Mouse (Mus musculus): ENCODE measurements around the gene Pgpep1. TPM values are rescaled to one million over a fixed set of nuclear protein-coding genes. Genes with fewer than 3 reads are reported as not detected.

Gene Pgpep1
- 17.7 TPM for polyA plus RNA-seq (2014; fragmentation: Illumina TruSeq; extraction: RNeasy Lipid Tissue Mini Kit (QIAGEN cat#74804); ENCODE audit: insufficient read depth, low read depth, low replicate concordance)

DNA sequence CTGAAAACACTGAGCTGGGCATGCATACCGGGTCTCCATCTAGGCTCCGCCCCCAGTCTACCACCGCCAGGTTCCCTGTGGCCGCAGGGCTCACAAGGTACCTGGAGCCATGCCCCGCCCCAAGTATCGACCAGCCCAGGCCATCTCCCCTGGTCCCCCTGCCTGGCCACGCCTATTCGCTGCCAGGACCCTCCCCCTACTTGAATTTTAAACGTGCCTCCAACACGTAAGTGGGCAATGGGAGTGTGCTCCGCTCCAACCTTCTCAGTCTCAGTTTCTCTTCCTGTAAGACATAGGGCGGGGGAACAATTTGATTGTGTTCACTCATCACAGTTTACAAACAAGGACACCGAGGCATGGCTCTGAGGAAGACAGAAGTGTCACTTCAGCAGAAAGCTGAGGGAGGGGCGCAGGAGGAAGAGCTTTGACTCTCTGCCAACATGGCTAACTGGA is at the start of gene Pgpep1:
Gene Pgpep1, minus strand, starts transcription at position 116 of the 453 bp plus-strand sequence.

DNA sequence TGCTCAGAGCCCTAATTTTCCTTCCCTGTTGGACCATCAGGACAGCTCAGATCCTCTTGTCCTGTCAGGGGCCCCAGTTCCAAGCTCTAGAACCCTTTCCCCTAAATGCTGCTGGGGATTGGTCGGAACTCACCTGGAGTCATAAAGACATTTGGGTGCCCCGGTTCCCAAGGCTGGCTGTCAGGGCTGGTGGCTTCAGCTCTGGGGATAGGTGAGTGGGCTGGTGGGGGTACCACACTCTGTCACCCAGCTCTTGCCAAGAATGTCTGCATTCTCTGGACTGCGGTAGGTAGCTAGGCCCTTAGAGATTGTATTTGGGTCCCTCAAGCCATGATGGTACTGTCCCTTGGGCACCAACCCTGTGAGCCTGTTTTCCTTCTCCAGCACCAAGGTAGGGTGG is 43.1 kb upstream of the Pgpep1 start, which contains the start of gene Iqcn:
Gene Iqcn, plus strand, starts transcription at position 171 of the 400 bp plus-strand sequence.

DNA sequence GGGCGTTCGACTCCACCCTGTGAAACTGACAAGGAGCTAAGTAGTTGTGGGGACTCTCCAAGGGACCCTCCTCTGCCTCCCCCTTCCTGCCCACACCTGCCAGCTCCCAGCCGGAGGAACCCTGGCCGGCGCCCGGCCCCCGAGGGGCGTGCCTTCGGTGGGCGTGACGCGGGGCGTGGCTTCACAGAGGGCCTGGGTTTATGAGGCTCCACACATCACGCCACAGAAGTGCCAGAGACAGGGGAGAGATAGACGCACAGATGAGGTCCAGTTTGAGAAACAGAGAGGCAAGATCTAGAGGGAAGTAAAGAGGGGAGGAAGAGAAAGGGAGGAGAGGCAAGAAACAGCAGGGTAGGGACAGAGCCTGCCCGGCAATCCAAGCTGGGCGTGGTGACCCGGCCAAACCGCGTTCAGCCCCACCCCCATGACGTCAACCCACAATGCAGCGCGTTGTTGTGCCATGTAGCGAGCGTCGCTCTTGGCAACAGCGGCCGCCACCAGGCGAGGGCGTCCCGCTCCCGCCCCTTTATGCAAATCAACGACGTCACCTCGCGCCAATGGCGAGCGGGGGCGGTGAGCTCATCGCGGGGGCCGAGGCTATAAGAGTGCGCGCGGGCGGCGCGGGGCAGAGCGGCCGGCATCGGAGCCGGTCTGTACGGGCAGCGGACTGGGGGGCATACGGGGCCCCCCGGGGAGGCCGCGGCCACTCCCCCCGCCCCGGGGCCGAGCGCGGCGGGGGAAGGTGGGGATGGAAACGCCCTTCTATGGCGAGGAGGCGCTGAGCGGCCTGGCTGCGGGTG is 38.3 kb upstream of the Pgpep1 start, which contains the start of gene Jund:
Gene Jund, plus strand, starts transcription at position 640 of the 800 bp plus-strand sequence.

DNA sequence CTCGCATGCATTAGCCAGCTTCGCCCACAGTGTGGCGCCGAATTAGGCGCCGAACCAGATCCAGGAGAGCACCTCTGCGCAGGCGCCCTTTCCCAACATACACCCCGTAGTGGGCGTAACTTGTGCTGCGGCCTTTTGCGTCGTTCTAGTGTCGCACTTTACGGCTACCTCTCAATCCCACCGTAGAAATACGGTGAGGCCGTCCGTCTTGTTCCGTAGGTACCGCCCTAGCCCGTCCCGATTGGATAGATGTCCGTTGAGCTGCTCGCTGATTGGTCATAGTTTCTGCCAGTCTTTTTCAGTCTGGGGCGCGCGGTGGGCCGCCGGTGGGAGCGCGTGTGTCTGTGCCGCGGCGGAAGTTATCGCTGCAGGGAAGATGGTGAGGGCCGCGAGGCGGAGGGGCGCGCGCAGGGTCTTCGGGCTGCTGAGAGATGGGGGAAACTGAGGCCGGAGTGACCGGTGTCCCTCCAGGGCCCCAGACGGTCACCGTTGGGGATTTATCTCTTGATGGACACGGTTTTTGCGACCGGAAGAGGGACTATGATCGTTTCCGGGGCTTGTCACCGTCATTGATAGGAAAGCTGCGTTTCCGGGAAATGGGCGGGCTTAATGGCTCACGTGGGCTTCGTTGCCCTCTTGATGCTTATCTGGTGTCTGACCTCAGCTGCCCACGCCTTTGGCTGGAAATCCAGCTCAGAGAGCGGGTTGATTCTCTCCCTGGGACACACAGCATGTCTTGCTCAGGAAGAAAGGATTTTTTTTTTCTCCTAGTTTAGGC is 13.1 kb upstream of the Pgpep1 start, which contains the start of gene Lsm4:
Gene Lsm4, plus strand, starts transcription at position 170 of the 778 bp plus-strand sequence.

DNA sequence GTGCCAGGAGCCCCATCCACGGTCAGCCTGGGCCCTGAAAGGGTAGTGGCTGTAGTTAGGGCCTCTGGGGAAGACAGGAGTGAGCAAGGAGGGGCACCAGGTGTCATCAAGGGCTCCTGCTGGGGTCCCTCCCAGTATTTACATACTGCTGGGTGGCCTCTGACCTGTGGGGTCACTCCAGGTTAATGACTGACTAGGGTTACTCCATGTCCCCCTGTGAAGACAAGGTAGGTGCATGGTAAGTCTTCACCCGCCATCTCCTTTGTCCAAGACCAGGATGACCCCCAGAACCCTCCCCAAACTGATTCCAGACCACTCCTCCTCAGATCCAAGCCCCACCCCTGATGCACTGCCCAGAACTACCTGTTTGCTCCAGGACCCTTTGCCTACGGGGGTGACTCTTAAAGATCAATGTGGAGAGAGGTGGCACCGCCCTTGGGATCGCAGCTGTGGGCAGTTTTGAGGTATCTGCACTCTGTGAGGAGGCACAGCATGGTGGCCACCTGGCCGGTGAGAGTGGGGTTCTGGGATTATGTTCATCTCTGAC is 27.8 kb downstream of the Pgpep1 start, which contains the start of gene Gdf15:
Gene Gdf15, minus strand, starts transcription at position 111 of the 547 bp plus-strand sequence.

DNA sequence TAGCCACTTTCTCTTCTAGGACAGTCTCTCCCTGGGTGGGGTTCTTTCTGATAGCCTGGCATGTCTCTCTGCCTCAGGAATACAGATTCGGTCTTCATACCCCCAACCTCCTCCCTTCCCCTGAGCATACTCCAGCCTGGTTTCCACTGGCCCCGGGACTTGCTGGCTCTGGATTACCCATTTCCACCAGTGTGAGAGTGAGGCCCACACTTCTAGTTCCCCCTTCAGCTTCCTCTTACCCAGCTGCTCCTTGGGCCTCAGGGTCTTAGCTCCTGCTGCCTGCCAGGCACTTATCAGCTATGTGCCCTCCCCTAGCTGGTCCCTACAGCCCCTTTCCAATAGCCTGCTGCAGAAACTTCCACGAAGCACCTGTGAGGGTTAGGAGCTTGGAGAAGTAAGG is 44.3 kb downstream of the Pgpep1 start, which contains the start of gene Lrrc25:
Gene Lrrc25, plus strand, starts transcription at position 262 of the 400 bp plus-strand sequence.

DNA sequence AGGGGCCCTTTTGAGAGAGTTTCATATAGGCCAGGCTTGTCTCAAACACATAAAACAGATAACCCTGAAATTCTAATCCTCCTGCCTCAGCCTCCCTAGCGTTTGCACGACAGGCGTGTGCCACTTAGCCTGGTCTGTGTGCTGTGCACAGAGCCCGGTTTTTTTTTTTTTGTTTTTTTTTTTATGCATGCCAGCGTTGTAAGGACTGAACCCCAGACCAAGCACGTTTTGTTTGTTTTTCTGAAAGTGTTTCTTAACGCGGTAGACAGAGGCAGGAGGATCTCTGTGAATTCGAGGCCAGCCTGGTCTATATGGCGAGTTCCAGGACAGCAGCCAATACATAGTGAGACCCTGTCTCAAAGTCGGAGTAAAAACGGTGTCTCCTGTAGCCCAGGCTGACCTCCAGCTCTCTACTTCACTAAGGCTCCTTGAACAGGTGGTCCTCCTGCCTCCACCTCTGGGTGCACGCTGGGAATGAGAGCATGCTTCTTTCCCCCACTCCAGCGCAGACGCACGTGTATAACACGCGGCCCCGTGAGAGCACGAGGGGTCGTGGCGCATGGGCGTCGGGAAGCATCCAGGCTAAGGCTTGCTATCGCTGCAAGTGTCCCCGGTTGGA is 51.3 kb downstream of the Pgpep1 start, which contains the start of gene Ssbp4:
Gene Ssbp4, minus strand, starts transcription at position 124 of the 619 bp plus-strand sequence.

Other genes with a start within 250 kb of the Pgpep1 start
- gene Crtc1, start 220.8 kb downstream of the Pgpep1 start, polyA plus RNA-seq (2014; fragmentation: Illumina TruSeq; extraction: RNeasy Lipid Tissue Mini Kit (QIAGEN cat#74804); ENCODE audit: insufficient read depth, low read depth, low replicate concordance): 3.0 TPM
- 10.1 TPM for gene Klhl26, start 183.4 kb downstream of the Pgpep1 start, polyA plus RNA-seq (2014; fragmentation: Illumina TruSeq; extraction: RNeasy Lipid Tissue Mini Kit (QIAGEN cat#74804); ENCODE audit: insufficient read depth, low read depth, low replicate concordance)
- gene Tmem59l, start 173.0 kb downstream of the Pgpep1 start, polyA plus RNA-seq (2014; fragmentation: Illumina TruSeq; extraction: RNeasy Lipid Tissue Mini Kit (QIAGEN cat#74804); ENCODE audit: insufficient read depth, low read depth, low replicate concordance): 7.8 TPM
- 13.8 TPM for gene Crlf1, start 167.2 kb downstream of the Pgpep1 start, polyA plus RNA-seq (2014; fragmentation: Illumina TruSeq; extraction: RNeasy Lipid Tissue Mini Kit (QIAGEN cat#74804); ENCODE audit: insufficient read depth, low read depth, low replicate concordance)
- 98.1 TPM for gene Rex1bd, start 153.6 kb downstream of the Pgpep1 start, polyA plus RNA-seq (2014; fragmentation: Illumina TruSeq; extraction: RNeasy Lipid Tissue Mini Kit (QIAGEN cat#74804); ENCODE audit: insufficient read depth, low read depth, low replicate concordance)
- gene Uba52, start 149.6 kb downstream of the Pgpep1 start, polyA plus RNA-seq (2014; fragmentation: Illumina TruSeq; extraction: RNeasy Lipid Tissue Mini Kit (QIAGEN cat#74804); ENCODE audit: insufficient read depth, low read depth, low replicate concordance): 1,654 TPM
- gene Fkbp8, start 132.7 kb downstream of the Pgpep1 start, polyA plus RNA-seq (2014; fragmentation: Illumina TruSeq; extraction: RNeasy Lipid Tissue Mini Kit (QIAGEN cat#74804); ENCODE audit: insufficient read depth, low read depth, low replicate concordance): 190 TPM
- gene Kxd1, start 132.4 kb downstream of the Pgpep1 start, polyA plus RNA-seq (2014; fragmentation: Illumina TruSeq; extraction: RNeasy Lipid Tissue Mini Kit (QIAGEN cat#74804); ENCODE audit: insufficient read depth, low read depth, low replicate concordance): 48.0 TPM
- 9.7 TPM for gene Ell, start 120.9 kb downstream of the Pgpep1 start, polyA plus RNA-seq (2014; fragmentation: Illumina TruSeq; extraction: RNeasy Lipid Tissue Mini Kit (QIAGEN cat#74804); ENCODE audit: insufficient read depth, low read depth, low replicate concordance)
- gene Isyna1, start 66.0 kb downstream of the Pgpep1 start, polyA plus RNA-seq (2014; fragmentation: Illumina TruSeq; extraction: RNeasy Lipid Tissue Mini Kit (QIAGEN cat#74804); ENCODE audit: insufficient read depth, low read depth, low replicate concordance): 26.4 TPM
- gene Ssbp4, start 51.5 kb downstream of the Pgpep1 start, polyA plus RNA-seq (2014; fragmentation: Illumina TruSeq; extraction: RNeasy Lipid Tissue Mini Kit (QIAGEN cat#74804); ENCODE audit: insufficient read depth, low read depth, low replicate concordance): 54.0 TPM
- 6.2 TPM for gene Lrrc25, start 44.2 kb downstream of the Pgpep1 start, polyA plus RNA-seq (2014; fragmentation: Illumina TruSeq; extraction: RNeasy Lipid Tissue Mini Kit (QIAGEN cat#74804); ENCODE audit: insufficient read depth, low read depth, low replicate concordance)
- gene Gdf15, start 27.9 kb downstream of the Pgpep1 start, polyA plus RNA-seq (2014; fragmentation: Illumina TruSeq; extraction: RNeasy Lipid Tissue Mini Kit (QIAGEN cat#74804); ENCODE audit: insufficient read depth, low read depth, low replicate concordance): 1.6 TPM
- gene Lsm4, start 12.9 kb upstream of the Pgpep1 start, polyA plus RNA-seq (2014; fragmentation: Illumina TruSeq; extraction: RNeasy Lipid Tissue Mini Kit (QIAGEN cat#74804); ENCODE audit: insufficient read depth, low read depth, low replicate concordance): 81.6 TPM
- 145 TPM for gene Jund, start 38.6 kb upstream of the Pgpep1 start, polyA plus RNA-seq (2014; fragmentation: Illumina TruSeq; extraction: RNeasy Lipid Tissue Mini Kit (QIAGEN cat#74804); ENCODE audit: insufficient read depth, low read depth, low replicate concordance)
- gene Iqcn, start 43.1 kb upstream of the Pgpep1 start, polyA plus RNA-seq (2014; fragmentation: Illumina TruSeq; extraction: RNeasy Lipid Tissue Mini Kit (QIAGEN cat#74804); ENCODE audit: insufficient read depth, low read depth, low replicate concordance): not detected
- 0.66 TPM for gene Gm3336, start 58.2 kb upstream of the Pgpep1 start, polyA plus RNA-seq (2014; fragmentation: Illumina TruSeq; extraction: RNeasy Lipid Tissue Mini Kit (QIAGEN cat#74804); ENCODE audit: insufficient read depth, low read depth, low replicate concordance)
- gene Pde4c, start 63.3 kb upstream of the Pgpep1 start, polyA plus RNA-seq (2014; fragmentation: Illumina TruSeq; extraction: RNeasy Lipid Tissue Mini Kit (QIAGEN cat#74804); ENCODE audit: insufficient read depth, low read depth, low replicate concordance): 1.1 TPM
- 18.7 TPM for gene Rab3a, start 94.3 kb upstream of the Pgpep1 start, polyA plus RNA-seq (2014; fragmentation: Illumina TruSeq; extraction: RNeasy Lipid Tissue Mini Kit (QIAGEN cat#74804); ENCODE audit: insufficient read depth, low read depth, low replicate concordance)
- 36.9 TPM for gene Mpv17l2, start 100.6 kb upstream of the Pgpep1 start, polyA plus RNA-seq (2014; fragmentation: Illumina TruSeq; extraction: RNeasy Lipid Tissue Mini Kit (QIAGEN cat#74804); ENCODE audit: insufficient read depth, low read depth, low replicate concordance)
- gene Pik3r2, start 116.3 kb upstream of the Pgpep1 start, polyA plus RNA-seq (2014; fragmentation: Illumina TruSeq; extraction: RNeasy Lipid Tissue Mini Kit (QIAGEN cat#74804); ENCODE audit: insufficient read depth, low read depth, low replicate concordance): 14.8 TPM
- 9.9 TPM for gene Mast3, start 144.7 kb upstream of the Pgpep1 start, polyA plus RNA-seq (2014; fragmentation: Illumina TruSeq; extraction: RNeasy Lipid Tissue Mini Kit (QIAGEN cat#74804); ENCODE audit: insufficient read depth, low read depth, low replicate concordance)
- 0.71 TPM for gene Il12rb1, start 148.1 kb upstream of the Pgpep1 start, polyA plus RNA-seq (2014; fragmentation: Illumina TruSeq; extraction: RNeasy Lipid Tissue Mini Kit (QIAGEN cat#74804); ENCODE audit: insufficient read depth, low read depth, low replicate concordance)
- 10.2 TPM for gene Arrdc2, start 179.3 kb upstream of the Pgpep1 start, polyA plus RNA-seq (2014; fragmentation: Illumina TruSeq; extraction: RNeasy Lipid Tissue Mini Kit (QIAGEN cat#74804); ENCODE audit: insufficient read depth, low read depth, low replicate concordance)
- gene Kcnn1, start 202.9 kb upstream of the Pgpep1 start, polyA plus RNA-seq (2014; fragmentation: Illumina TruSeq; extraction: RNeasy Lipid Tissue Mini Kit (QIAGEN cat#74804); ENCODE audit: insufficient read depth, low read depth, low replicate concordance): 1.1 TPM
- gene Ccdc124, start 213.5 kb upstream of the Pgpep1 start, polyA plus RNA-seq (2014; fragmentation: Illumina TruSeq; extraction: RNeasy Lipid Tissue Mini Kit (QIAGEN cat#74804); ENCODE audit: insufficient read depth, low read depth, low replicate concordance): 49.2 TPM
- gene Slc5a5, start 232.4 kb upstream of the Pgpep1 start, polyA plus RNA-seq (2014; fragmentation: Illumina TruSeq; extraction: RNeasy Lipid Tissue Mini Kit (QIAGEN cat#74804); ENCODE audit: insufficient read depth, low read depth, low replicate concordance): 0.24 TPM
- 2,851 TPM for gene Rpl18a, start 237.0 kb upstream of the Pgpep1 start, polyA plus RNA-seq (2014; fragmentation: Illumina TruSeq; extraction: RNeasy Lipid Tissue Mini Kit (QIAGEN cat#74804); ENCODE audit: insufficient read depth, low read depth, low replicate concordance)
- 9.3 TPM for gene Map1s, start 245.5 kb upstream of the Pgpep1 start, polyA plus RNA-seq (2014; fragmentation: Illumina TruSeq; extraction: RNeasy Lipid Tissue Mini Kit (QIAGEN cat#74804); ENCODE audit: insufficient read depth, low read depth, low replicate concordance)

Data from lung, adult 10 weeks (tissue).